Mouse (Mus musculus) gastrocnemius, postnatal 25 days (tissue): Measurements from ENCODE around the gene Crip1. TPM values are rescaled to one million over a fixed set of nuclear protein-coding genes. Genes with fewer than 3 reads are reported as not detected.

Experiments
- DNase-seq: peaks from one replicate; pipeline ENCODE4 v3.0.0; 2022
- total RNA-seq, 2 experiments: library from RNA; stranded (reverse); gene quantifications; 1 replicate in 1 of 2; 2 replicates in 1 of 2; pipeline ENCODE4 v1.2.3; 2021

The Crip1 gene
- total RNA-seq, 2 experiments from 2014 or later, result 90.0 to 150 TPM

GRCm38 (mm10) chr12:113145591-113145990 lies 525 bp upstream of the Crip1 start:
- no peak for DNase-seq

DNA sequence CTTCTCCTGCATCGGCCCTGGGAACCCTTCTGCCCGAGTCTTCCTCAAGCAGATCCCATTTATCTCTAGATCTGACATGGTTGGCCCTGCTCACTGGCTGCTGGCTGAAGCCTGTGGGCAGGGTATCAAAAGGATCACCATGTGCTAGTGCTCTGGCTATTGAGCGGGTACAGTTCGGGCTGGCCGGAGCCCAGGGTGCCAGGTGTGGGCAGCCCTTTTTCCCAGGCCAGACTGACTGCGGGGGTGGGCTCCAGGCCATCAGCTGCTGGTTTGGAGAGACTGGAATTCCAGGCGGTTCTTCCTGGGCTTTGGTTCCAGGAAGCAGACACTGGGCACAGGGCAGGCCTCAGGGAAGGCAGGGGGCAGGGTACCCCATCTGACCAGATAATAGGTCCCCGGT lies 1.4 kb downstream of the Crip1 start:
- DNase-seq, result peak; percentile 85

- DNase-seq, result peak; percentile 58
Measured at GRCm38 (mm10) chr12:113148381-113149035, 2.4 kb downstream of the Crip1 start.

GRCm38 (mm10) chr12:113149341-113149740 lies 3.2 kb downstream of the Crip1 start:
- no peak for DNase-seq

- DNase-seq, result no peak
Measured at GRCm38 (mm10) chr12:113149896-113150295, 3.8 kb downstream of the Crip1 start.

GRCm38 (mm10) chr12:113150591-113150990 lies 4.5 kb downstream of the Crip1 start:
- DNase-seq, result no peak

- no peak for DNase-seq
Measured at GRCm38 (mm10) chr12:113151046-113151445, 4.9 kb downstream of the Crip1 start.

DNA sequence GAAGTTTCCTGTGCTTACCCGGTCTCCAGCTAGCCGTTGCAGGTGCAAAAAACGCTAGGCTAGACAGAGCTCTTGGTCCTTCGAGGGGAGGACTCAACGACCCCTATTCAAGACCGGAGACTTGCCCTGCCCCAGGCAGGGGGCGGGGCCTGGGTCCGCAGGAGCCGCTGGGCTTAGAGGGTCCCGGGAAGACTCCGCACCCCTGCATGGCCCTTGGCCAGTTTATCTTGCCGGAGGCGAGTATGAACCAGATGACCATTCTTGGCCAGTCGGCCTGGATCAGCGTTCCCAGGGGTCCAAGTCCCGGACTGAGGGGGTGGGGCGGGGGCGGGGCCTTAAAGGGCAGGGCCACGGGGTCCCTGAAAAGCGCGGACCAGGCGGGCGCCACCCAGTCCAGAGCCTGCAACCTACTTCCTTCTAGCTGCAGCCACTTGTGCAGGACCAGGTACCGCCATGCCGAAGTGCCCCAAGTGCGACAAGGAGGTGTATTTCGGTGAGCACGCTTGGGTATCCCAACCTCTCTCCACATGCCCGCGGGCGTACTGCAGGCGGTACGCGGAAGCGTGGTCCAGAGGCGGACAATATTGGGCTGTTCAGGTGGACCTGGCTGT lies 5.7 kb downstream of the Crip1 start:
- DNase-seq, result peak; percentile 72

DNA sequence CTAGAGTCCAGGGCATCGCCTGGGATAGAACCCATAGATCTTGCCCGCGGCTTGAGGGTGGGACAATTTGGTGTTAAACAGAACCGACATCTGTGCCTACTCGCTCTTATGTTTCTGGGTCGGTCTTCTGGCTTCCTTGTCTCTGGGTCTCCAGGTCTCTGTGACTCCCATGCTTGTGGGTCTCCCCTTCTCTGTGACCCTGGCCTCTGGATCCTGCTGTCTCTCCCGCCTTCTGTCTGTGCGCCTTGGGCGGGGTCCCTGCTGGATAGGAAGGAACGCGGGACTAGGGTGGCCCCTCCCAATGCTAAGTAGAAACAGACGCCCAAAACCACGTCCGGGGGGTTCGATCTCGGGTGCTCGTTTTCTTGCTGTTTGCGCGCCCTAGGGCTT lies 6.2 kb downstream of the Crip1 start:
- peak; percentile 61 for DNase-seq

DNA sequence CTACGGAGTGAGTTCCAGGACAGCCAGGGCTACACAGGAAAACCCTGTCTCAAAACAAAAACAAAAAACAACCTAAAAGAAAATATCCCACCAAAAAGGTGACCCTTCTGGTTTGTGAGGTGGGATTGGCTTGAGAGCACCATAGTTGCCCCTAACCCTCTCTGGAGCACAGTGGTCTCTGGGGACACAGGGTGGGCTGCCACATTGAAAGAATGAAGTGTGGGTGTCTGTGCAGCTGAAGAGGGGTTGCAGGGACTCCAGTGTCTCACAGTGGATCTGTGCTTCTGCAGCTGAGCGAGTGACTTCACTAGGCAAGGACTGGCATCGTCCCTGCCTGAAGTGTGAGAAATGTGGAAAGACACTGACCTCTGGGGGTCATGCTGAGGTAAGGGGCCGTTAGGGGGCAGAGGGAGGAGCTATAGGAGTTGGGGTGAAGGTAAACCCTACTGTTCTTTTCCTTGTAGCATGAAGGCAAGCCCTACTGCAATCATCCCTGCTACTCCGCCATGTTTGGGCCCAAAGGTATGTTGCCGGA lies 6.9 kb downstream of the Crip1 start:
- no peak for DNase-seq

DNA sequence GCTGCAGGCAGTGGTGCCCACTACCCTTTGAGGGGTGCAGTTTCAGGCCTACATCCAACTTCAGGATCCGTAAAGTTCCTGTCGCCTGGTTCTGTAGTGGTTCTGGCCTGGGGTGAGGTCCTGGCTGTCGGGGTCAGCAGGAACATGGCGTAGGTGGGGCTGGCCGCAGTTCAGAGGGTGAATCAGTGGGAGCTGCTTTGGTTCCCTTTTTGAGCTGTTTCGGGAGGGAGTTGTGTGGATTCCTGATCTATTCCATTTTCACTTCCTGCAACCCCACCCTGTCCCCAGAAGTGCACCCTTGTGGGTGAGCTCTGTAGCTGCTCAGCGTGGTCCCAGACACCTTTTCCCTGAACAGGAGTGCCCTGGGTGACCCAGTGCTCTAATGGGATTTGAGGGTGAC lies 7.9 kb downstream of the Crip1 start:
- DNase-seq, result no peak

GRCm38 (mm10) chr12:113154747-113155075 lies 8.6 kb downstream of the Crip1 start:
- no peak for DNase-seq

DNA sequence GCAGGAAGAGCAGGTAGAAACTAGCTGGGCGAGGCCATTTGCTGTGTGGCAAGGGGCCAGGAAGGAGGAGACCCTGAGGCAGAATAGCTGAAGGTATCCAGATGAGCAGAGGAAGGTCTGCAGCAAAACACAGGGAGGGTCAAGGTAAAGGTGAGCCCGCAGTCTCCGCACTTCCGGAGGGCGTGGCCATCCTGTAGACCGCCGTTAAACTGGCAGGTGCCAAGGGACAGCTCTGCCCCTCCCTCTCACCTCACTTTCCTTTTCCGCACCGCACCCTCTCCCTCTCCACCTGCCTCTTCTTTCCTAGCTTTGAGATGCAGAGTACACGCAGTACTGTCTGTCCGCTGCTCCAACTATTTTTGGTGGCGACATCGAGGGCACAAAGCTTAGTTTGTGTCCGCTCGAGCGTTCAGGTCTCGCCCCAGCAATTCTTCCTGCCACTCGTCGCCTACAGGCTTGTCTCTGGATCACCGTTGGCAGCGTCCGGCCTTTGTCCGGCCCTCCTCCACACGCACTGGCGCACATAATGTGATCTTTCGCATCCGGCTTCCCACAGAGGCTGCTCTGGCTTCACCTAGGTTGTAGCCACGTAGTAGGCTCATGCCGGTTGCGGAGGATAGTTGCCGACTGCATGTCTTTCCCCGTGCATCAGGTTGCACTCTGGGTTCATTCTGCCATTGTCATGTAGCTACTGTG lies 9.1 kb downstream of the Crip1 start:
- peak; percentile 55 for DNase-seq

- peak; percentile 99 for DNase-seq
Measured at GRCm38 (mm10) chr12:113155887-113156539, 9.9 kb downstream of the Crip1 start, which contains the start of gene Tedc1. Tedc1 (plus strand) TSS chr12:113156421.

GRCm38 (mm10) chr12:113156540-113156929 lies 10.4 kb downstream of the Crip1 start:
- no peak for DNase-seq

DNA sequence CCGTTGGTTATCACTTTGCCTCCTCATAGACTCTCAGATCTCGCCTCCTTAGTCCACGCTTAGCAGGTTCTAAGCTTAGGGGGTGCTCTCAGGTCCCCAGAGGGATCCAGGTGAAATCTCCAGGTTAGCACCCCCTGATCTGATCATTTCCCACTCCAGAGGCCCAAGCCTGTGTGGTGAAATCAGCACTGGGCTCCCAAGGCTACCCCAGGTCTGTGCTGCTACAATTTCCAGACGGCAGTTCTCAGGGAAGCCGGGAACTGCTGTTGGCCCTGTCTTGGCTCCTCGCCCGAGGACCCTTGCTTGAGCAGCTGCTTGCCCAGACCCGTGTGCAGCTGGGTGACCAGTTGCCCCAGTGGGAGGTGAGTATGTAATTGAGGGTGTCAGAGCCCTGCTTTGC lies 10.9 kb downstream of the Crip1 start:
- DNase-seq, result no peak

DNA sequence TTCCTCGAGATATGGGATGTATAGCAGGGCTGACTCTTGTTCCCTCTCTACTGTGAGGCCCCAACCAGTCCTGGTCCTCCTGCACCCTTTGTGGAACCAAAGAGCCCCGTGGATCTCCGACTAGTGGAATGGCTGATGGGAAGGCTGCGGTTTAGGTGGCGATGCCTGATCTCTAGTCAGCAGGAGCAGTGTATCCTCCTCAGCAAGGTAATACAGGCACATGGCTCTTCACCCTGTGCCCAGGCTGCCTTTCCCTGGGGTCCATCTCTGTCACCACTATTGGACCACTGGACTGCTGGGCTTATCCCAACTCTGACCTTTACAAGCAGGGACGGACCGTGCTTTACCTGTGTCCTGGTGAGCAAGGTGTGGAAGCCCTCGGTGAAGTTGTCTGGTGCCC lies 11.4 kb downstream of the Crip1 start:
- DNase-seq, result no peak

DNA sequence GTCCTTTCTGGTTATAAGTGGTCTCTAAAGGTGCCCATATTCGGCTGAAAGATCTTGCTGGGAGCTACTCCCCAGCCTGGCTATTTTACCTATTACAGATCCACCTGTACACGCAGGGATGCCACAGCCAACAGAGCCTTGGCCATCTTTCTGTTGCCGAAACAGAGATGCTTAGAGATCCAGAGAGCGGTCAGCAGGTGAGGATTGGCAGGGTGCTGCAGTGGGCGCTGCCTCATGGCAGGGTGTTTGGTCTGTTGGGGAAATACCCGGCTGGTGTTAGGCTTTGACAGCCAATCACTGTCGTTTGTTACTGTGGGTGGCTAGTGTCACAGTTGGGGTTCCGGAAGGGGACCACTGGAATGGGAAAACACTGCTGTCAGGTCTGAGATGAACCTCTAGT lies 11.9 kb downstream of the Crip1 start:
- no peak for DNase-seq

- DNase-seq, result no peak
Measured at GRCm38 (mm10) chr12:113163561-113164006, 17.5 kb downstream of the Crip1 start.

- DNase-seq, result no peak
Measured at GRCm38 (mm10) chr12:113168031-113168536, 22.0 kb downstream of the Crip1 start.

- DNase-seq, result no peak
Measured at GRCm38 (mm10) chr12:113176960-113177725, 31.0 kb downstream of the Crip1 start.

DNA sequence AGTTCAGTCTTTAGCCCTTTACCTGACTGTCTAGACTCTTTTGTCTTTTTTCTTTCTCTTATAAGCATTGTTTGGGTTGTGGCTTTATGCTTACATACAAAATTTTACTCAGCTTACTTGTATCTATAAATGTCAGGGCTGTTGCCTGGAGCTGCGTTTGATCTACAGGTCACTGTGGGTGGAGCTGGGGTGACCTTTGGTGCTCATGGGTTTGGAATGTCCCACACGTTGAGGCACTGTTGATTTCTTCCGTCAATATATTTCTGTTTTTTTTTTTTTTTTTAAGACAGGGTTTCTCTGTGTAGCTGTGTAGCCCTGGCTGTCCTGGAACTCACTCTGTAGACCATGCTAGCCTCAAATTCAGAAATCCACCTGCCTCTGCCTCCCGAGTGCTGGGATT lies 34.9 kb downstream of the Crip1 start:
- no peak for DNase-seq
